Mouse (Mus musculus): ENCODE measurements around the gene Gm20388. TPM values are rescaled to one million over a fixed set of nuclear protein-coding genes. Genes with fewer than 3 reads are reported as not detected.

The Gm20388 gene
- polyA plus RNA-seq, 1 experiment from 2014 or later, result not detected

DNA sequence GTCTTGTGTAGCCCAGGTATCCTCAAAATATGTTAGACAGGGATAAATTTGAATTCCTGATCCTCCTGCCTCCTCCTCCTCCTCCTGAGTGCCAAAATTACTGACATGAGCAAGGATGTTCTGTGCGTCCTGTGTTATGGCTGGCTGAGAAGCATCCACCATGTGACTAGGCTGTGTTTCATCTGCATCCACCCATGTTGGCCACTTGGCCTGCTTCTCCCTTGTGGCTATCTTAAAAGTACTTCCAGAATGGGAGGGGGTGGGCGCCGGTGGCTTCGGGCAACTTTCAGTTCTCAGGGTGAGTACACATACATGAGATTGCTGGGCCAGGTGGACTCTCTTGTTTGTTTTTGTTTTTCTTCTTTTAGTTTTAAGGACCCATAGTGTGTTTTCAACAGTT lies 2008.5 kb downstream of the Gm20388 start:
- Histone ChIP-seq H3K9me3 (ENCODE audit: control insufficient read depth, low read length) (no peaks in the 10 kb centered on the region), H3K36me3 (ENCODE audit: control insufficient read depth, insufficient read depth, low read length) (no peaks in the 10 kb centered on the region), H3K4me2 (ENCODE audit: low read length) (no peak overlapping the region), H3K4me1 (ENCODE audit: control insufficient read depth in 2 of 2, insufficient read depth in 2 of 2, low read length in 2 of 2) (peaks cover 2 to 7% of the 10 kb centered on the region in 2 experiments; a peak in 2 of 4 replicates), H3K4me3 (ENCODE audit: control insufficient read depth in 1 of 2, insufficient read depth in 1 of 2, low read depth in 1 of 2, low read length in 2 of 2) (no peak overlapping the region), H3K27ac (replicated peaks in 1 of 2; ENCODE audit: control insufficient read depth in 1 of 2, insufficient read depth in 1 of 2, low read depth in 2 of 2, low read length in 2 of 2) (no peak overlapping the region), H3K27me3 (ENCODE audit: control insufficient read depth, insufficient read depth, low read length) (peaks cover 4% of the 10 kb centered on the region; the same call in 1 of the 2 replicates), H3K9ac (ENCODE audit: low read length) (no peak overlapping the region)
- WGBS, result 80% methylated on average over 4 of the region's 4 CpGs
- no peak for ATAC-seq (ENCODE audit: insufficient number of reproducible peaks, insufficient read depth, low FRiP score, low read depth)

DNA sequence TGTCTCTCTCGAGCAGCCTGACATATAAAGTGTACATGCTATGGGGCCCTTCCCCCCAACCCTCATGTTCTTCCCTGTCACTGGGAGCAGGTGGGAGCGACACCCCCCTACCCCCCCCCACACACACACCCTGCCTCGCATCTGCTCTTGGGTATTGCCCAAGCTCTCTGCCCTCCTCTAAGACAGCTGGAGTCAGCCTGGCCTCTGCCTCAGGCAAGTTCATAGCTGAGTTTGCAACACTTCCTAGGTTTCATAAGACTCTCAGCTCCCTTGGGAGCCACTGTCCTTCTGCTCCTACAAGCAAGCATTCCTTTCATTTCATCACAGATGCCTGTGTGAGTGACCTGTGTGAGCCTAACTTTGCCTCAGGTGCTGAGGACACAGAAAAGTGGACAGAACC lies 2009.1 kb downstream of the Gm20388 start:
- H3K4me3 ChIP-seq (ENCODE audit: control insufficient read depth in 1 of 2, insufficient read depth in 1 of 2, low read depth in 1 of 2, low read length in 2 of 2), result no peak overlapping the region
- ATAC-seq (ENCODE audit: insufficient number of reproducible peaks, insufficient read depth, low FRiP score, low read depth), result no peak
- H3K4me2 ChIP-seq (ENCODE audit: low read length), result no peak overlapping the region
- H3K27me3 ChIP-seq (ENCODE audit: control insufficient read depth, insufficient read depth, low read length), result peaks cover 3% of the 10 kb centered on the region; the same call in 1 of the 2 replicates
- no peak overlapping the region for H3K9ac ChIP-seq (ENCODE audit: low read length)
- no peaks in the 10 kb centered on the region for H3K9me3 ChIP-seq (ENCODE audit: control insufficient read depth, low read length)
- H3K27ac ChIP-seq (replicated peaks in 1 of 2; ENCODE audit: control insufficient read depth in 1 of 2, insufficient read depth in 1 of 2, low read depth in 2 of 2, low read length in 2 of 2), result no peak overlapping the region
- H3K36me3 ChIP-seq (ENCODE audit: control insufficient read depth, insufficient read depth, low read length), result no peaks in the 10 kb centered on the region
- 59% methylated on average over 3 of the region's 3 CpGs for WGBS
- H3K4me1 ChIP-seq (ENCODE audit: control insufficient read depth in 2 of 2, insufficient read depth in 2 of 2, low read length in 2 of 2), result peaks cover 2 to 7% of the 10 kb centered on the region in 2 experiments; a peak in 2 of 4 replicates

DNA sequence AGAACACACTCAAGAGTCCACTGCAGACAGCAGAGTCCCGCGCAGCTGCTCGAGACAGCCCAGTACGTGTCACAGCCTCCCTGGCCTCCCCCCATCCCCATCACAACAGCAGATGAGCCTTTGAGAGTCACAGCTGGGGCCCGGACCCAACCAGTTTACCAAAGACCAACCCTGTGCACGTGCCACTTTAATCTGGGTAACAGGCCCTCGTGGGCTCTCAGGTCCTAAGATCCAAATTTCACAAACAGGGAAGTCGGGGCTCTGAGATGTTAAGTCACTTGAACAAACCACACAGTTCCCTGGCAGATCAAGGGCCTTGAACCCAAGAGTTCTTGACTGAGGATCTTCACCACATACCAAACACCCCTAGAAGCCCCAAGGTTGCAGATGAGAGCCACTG lies 2010.9 kb downstream of the Gm20388 start:
- Histone ChIP-seq H3K27ac (replicated peaks in 1 of 2; ENCODE audit: control insufficient read depth in 1 of 2, insufficient read depth in 1 of 2, low read depth in 2 of 2, low read length in 2 of 2) (peak overlapping the region; percentile 12 to 47; a peak in 1 of 4 replicates), H3K4me2 (ENCODE audit: low read length) (no peak overlapping the region), H3K4me1 (ENCODE audit: control insufficient read depth in 2 of 2, insufficient read depth in 2 of 2, low read length in 2 of 2) (peaks cover 2 to 7% of the 10 kb centered on the region in 2 experiments; a peak in 2 of 4 replicates), H3K36me3 (ENCODE audit: control insufficient read depth, insufficient read depth, low read length) (no peaks in the 10 kb centered on the region), H3K27me3 (ENCODE audit: control insufficient read depth, insufficient read depth, low read length) (no peaks in the 10 kb centered on the region), H3K9me3 (ENCODE audit: control insufficient read depth, low read length) (no peaks in the 10 kb centered on the region), H3K9ac (ENCODE audit: low read length) (no peak overlapping the region), H3K4me3 (ENCODE audit: control insufficient read depth in 1 of 2, insufficient read depth in 1 of 2, low read depth in 1 of 2, low read length in 2 of 2) (no peak overlapping the region)
- WGBS, result 75% methylated on average over 8 of the region's 8 CpGs
- ATAC-seq (ENCODE audit: insufficient number of reproducible peaks, insufficient read depth, low FRiP score, low read depth), result no peak

DNA sequence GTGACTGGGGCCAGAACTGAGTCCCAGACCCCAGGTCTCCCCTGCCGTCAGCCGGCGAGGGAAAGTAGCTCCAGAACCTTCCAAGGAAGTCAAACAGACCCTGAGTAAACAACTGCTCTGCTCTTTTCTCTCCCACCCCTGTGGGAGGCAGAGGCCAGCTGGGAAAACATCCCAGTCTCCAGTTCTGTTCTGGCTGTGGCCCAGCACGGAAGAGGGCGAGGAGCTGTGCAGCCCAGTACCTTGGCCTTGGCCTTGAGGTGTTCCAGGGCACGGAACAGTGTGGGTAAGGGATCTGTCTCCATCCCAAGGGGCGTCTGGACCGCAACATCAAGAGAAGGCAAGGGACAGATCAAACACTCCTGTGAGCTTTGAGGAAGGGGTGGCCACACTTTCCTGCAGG lies 2011.5 kb downstream of the Gm20388 start:
- Histone ChIP-seq H3K36me3 (ENCODE audit: control insufficient read depth, insufficient read depth, low read length) (no peaks in the 10 kb centered on the region), H3K9me3 (ENCODE audit: control insufficient read depth, low read length) (no peaks in the 10 kb centered on the region), H3K4me3 (ENCODE audit: control insufficient read depth in 1 of 2, insufficient read depth in 1 of 2, low read depth in 1 of 2, low read length in 2 of 2) (no peak overlapping the region), H3K4me1 (ENCODE audit: control insufficient read depth in 2 of 2, insufficient read depth in 2 of 2, low read length in 2 of 2) (peaks cover 2 to 7% of the 10 kb centered on the region in 2 experiments; a peak in 2 of 4 replicates), H3K27me3 (ENCODE audit: control insufficient read depth, insufficient read depth, low read length) (no peaks in the 10 kb centered on the region), H3K9ac (ENCODE audit: low read length) (no peak overlapping the region), H3K4me2 (ENCODE audit: low read length) (no peak overlapping the region), H3K27ac (replicated peaks in 1 of 2; ENCODE audit: control insufficient read depth in 1 of 2, insufficient read depth in 1 of 2, low read depth in 2 of 2, low read length in 2 of 2) (peak overlapping the region; percentile 12 to 47; a peak in 1 of 4 replicates)
- no peak for ATAC-seq (ENCODE audit: insufficient number of reproducible peaks, insufficient read depth, low FRiP score, low read depth)
- WGBS, result 43% methylated on average over 8 of the region's 8 CpGs

DNA sequence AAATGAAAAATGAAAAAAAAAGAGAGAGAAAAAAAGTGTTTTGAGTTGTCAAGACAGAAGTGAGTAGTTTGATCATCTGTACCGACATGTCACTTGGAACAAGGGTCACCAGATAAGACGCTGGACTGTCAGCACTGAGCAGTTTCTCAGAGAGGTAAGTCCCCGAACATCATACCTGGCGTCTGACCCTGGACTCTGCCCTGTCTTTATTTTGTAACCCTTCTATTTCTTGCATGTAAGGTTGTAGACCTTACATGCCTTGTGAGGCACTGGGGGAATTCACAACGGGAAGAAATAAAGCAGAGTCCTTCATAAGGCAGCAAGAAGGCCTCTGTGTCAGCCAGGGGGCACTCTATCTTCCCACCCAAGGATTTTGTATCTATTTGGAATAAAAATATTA lies 2014.0 kb downstream of the Gm20388 start:
- no peak for ATAC-seq (ENCODE audit: insufficient number of reproducible peaks, insufficient read depth, low FRiP score, low read depth)
- no peaks in the 10 kb centered on the region for H3K36me3 ChIP-seq (ENCODE audit: control insufficient read depth, insufficient read depth, low read length)
- 73% methylated on average over 5 of the region's 5 CpGs for WGBS
- no peak overlapping the region for H3K9ac ChIP-seq (ENCODE audit: low read length)
- H3K4me2 ChIP-seq (ENCODE audit: low read length), result no peak overlapping the region
- H3K27ac ChIP-seq (replicated peaks in 1 of 2; ENCODE audit: control insufficient read depth in 1 of 2, insufficient read depth in 1 of 2, low read depth in 2 of 2, low read length in 2 of 2), result no peak overlapping the region
- H3K4me1 ChIP-seq (ENCODE audit: control insufficient read depth in 2 of 2, insufficient read depth in 2 of 2, low read length in 2 of 2), result peaks cover 2 to 7% of the 10 kb centered on the region in 2 experiments; a peak in 2 of 4 replicates
- no peaks in the 10 kb centered on the region for H3K27me3 ChIP-seq (ENCODE audit: control insufficient read depth, insufficient read depth, low read length)
- no peaks in the 10 kb centered on the region for H3K9me3 ChIP-seq (ENCODE audit: control insufficient read depth, low read length)
- no peak overlapping the region for H3K4me3 ChIP-seq (ENCODE audit: control insufficient read depth in 1 of 2, insufficient read depth in 1 of 2, low read depth in 1 of 2, low read length in 2 of 2)

DNA sequence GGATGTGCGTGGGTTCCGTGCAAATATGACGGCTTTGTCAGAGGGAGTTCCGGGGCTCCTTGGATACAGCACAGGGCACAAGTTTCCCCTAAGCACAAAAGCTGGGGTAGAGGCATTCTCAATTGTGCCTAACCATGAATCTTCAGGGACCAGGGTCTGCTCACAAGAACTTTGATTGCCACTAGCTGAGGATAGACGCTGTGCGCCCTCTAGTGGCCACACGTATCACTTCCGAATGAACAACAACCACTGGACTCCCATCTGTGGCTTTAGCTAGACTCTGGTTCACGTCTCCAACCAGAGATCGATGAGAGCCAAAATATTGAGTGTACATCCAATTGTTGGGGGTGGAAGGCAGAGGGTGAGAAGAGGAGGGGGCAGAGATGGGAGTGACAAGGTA lies 2015.0 kb downstream of the Gm20388 start:
- Histone ChIP-seq H3K4me2 (ENCODE audit: low read length) (no peak overlapping the region), H3K27me3 (ENCODE audit: control insufficient read depth, insufficient read depth, low read length) (no peaks in the 10 kb centered on the region), H3K36me3 (ENCODE audit: control insufficient read depth, insufficient read depth, low read length) (no peaks in the 10 kb centered on the region), H3K9me3 (ENCODE audit: control insufficient read depth, low read length) (no peaks in the 10 kb centered on the region), H3K4me3 (ENCODE audit: control insufficient read depth in 1 of 2, insufficient read depth in 1 of 2, low read depth in 1 of 2, low read length in 2 of 2) (no peak overlapping the region), H3K27ac (replicated peaks in 1 of 2; ENCODE audit: control insufficient read depth in 1 of 2, insufficient read depth in 1 of 2, low read depth in 2 of 2, low read length in 2 of 2) (no peak overlapping the region), H3K4me1 (ENCODE audit: control insufficient read depth in 2 of 2, insufficient read depth in 2 of 2, low read length in 2 of 2) (peaks cover 2 to 7% of the 10 kb centered on the region in 2 experiments; a peak in 2 of 4 replicates), H3K9ac (ENCODE audit: low read length) (no peak overlapping the region)
- 29% methylated on average over 10 of the region's 10 CpGs for WGBS
- no peak for ATAC-seq (ENCODE audit: insufficient number of reproducible peaks, insufficient read depth, low FRiP score, low read depth)

DNA sequence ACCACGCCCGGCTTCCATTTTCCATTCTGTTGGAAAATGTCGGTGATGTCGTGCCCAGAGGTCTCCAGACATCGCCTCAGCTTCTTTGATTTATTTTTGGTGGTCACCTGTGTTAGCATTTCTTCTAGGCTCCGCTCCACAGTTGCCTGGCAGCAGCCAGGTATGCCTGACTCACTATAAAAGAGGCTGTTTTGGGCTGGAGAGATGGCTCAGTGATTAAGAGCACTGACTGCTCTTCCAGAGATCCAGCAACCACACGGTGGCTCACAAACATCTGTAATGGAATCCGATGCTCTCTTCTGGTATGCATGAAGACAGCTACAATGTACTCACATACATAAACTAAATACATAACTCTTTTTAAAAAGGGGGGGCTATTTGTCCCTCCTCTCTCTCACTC lies 2015.6 kb downstream of the Gm20388 start:
- Histone ChIP-seq H3K36me3 (ENCODE audit: control insufficient read depth, insufficient read depth, low read length) (no peaks in the 10 kb centered on the region), H3K4me3 (ENCODE audit: control insufficient read depth in 1 of 2, insufficient read depth in 1 of 2, low read depth in 1 of 2, low read length in 2 of 2) (no peak overlapping the region), H3K9me3 (ENCODE audit: control insufficient read depth, low read length) (no peaks in the 10 kb centered on the region), H3K27me3 (ENCODE audit: control insufficient read depth, insufficient read depth, low read length) (no peaks in the 10 kb centered on the region), H3K27ac (replicated peaks in 1 of 2; ENCODE audit: control insufficient read depth in 1 of 2, insufficient read depth in 1 of 2, low read depth in 2 of 2, low read length in 2 of 2) (no peak overlapping the region), H3K4me1 (ENCODE audit: control insufficient read depth in 2 of 2, insufficient read depth in 2 of 2, low read length in 2 of 2) (peaks cover 2 to 7% of the 10 kb centered on the region in 2 experiments; a peak in 2 of 4 replicates), H3K9ac (ENCODE audit: low read length) (no peak overlapping the region), H3K4me2 (ENCODE audit: low read length) (no peak overlapping the region)
- whole genome bisulfite sequencing, result 64% methylated on average over 8 of the region's 8 CpGs
- ATAC-seq (ENCODE audit: insufficient number of reproducible peaks, insufficient read depth, low FRiP score, low read depth), result no peak

DNA sequence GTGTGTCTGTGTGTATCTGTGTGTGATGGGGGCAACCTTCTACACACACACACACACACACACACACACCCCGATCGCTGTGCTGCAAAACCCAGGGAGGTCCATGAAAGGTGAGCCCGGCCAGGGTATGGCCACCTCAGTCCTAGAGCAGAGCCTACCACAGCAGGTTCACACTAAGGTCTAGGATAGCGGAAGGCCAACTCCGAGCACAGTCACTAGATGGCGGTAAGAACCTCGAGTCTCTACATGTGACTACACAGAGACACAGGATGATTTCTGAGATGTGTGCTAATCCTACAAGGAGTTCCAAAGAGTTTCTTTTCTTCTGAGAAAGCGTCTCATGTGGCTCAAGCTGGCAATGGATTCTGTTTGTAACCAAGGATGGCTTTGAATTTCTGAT lies 2016.7 kb downstream of the Gm20388 start:
- Histone ChIP-seq H3K4me3 (ENCODE audit: control insufficient read depth in 1 of 2, insufficient read depth in 1 of 2, low read depth in 1 of 2, low read length in 2 of 2) (no peak overlapping the region), H3K36me3 (ENCODE audit: control insufficient read depth, insufficient read depth, low read length) (no peaks in the 10 kb centered on the region), H3K9ac (ENCODE audit: low read length) (no peak overlapping the region), H3K4me2 (ENCODE audit: low read length) (no peak overlapping the region), H3K4me1 (ENCODE audit: control insufficient read depth in 2 of 2, insufficient read depth in 2 of 2, low read length in 2 of 2) (peaks cover 0 to under 1% of the 10 kb centered on the region in 2 experiments; a peak in 1 of 4 replicates), H3K27me3 (ENCODE audit: control insufficient read depth, insufficient read depth, low read length) (no peaks in the 10 kb centered on the region), H3K9me3 (ENCODE audit: control insufficient read depth, low read length) (no peaks in the 10 kb centered on the region), H3K27ac (replicated peaks in 1 of 2; ENCODE audit: control insufficient read depth in 1 of 2, insufficient read depth in 1 of 2, low read depth in 2 of 2, low read length in 2 of 2) (no peak overlapping the region)
- WGBS, result 37% methylated on average over 8 of the region's 8 CpGs
- no peak for ATAC-seq (ENCODE audit: insufficient number of reproducible peaks, insufficient read depth, low FRiP score, low read depth)

All from heart, embryonic 14.5 days (tissue).